Mouse (Mus musculus) limb, embryonic 14.5 days (tissue): Measurements from ENCODE around the gene Odf3l2. TPM values are rescaled to one million over a fixed set of nuclear protein-coding genes. Genes with fewer than 3 reads are reported as not detected.

Experiments used
- ATAC-seq: fragments of 200-750 bp; cut with Nextera tagmentation; 2 replicates; pipeline ENCODE4 v1.8.0; 2017; ENCODE audit warnings: low read depth, moderate number of reproducible peaks, moderate TSS enrichment; ENCODE audit not compliant: low FRiP score
- DNase-seq: peaks from one replicate; pipeline ENCODE4 v3.0.0-alpha.2; 2015; ENCODE audit warnings: low spot score
- H3K27ac ChIP-seq: fragments of 300-500 bp; sonication (generic); replicated peaks from 2 replicates; pipeline ENCODE4 v1.5.1; 2014; ENCODE audit warnings: low read depth, mild to moderate bottlenecking, low read length, moderate library complexity, mixed read lengths
- H3K27me3 ChIP-seq: fragments of 300-500 bp; sonication (generic); 2 replicates; pipeline ENCODE4 v1.6.1; 2014; ENCODE audit warnings: low read length, mixed read lengths; ENCODE audit not compliant: control insufficient read depth, insufficient read depth
- H3K36me3 ChIP-seq: fragments of 300-500 bp; sonication (generic); 2 replicates; pipeline ENCODE4 v1.6.1; 2014; ENCODE audit warnings: mild to moderate bottlenecking, low read length, moderate library complexity, mixed read lengths; ENCODE audit not compliant: control insufficient read depth, insufficient read depth
- H3K4me1 ChIP-seq: fragments of 300-500 bp; sonication (generic); 2 replicates; pipeline ENCODE4 v1.6.1; 2014; ENCODE audit warnings: antibody characterized with exemption, low read length, mixed read lengths; ENCODE audit not compliant: control insufficient read depth, insufficient read depth
- H3K4me2 ChIP-seq: fragments of 300-500 bp; sonication (generic); replicated peaks from 2 replicates; pipeline ENCODE4 v1.6.1; 2014; ENCODE audit warnings: low read depth, mild to moderate bottlenecking, low read length, moderate library complexity; ENCODE audit not compliant: severe bottlenecking
- H3K4me3 ChIP-seq: fragments of 300-500 bp; sonication (generic); replicated peaks from 2 replicates; pipeline ENCODE4 v1.5.1; 2014; ENCODE audit warnings: low read length
- H3K9ac ChIP-seq: fragments of 300-500 bp; sonication (generic); 2 replicates; pipeline ENCODE4 v1.6.1; 2014; ENCODE audit warnings: mild to moderate bottlenecking, low read depth, low read length, moderate library complexity; ENCODE audit not compliant: severe bottlenecking
- H3K9me3 ChIP-seq: fragments of 300-500 bp; sonication (generic); 2 replicates; pipeline ENCODE4 v1.6.1; 2016; ENCODE audit warnings: low read length; ENCODE audit not compliant: control insufficient read depth
- POLR2A ChIP-seq: fragments of 200-500 bp; IDR thresholded peaks from 2 replicates; pipeline ENCODE4 v1.8.0; 2012; ENCODE audit warnings: inconsistent platforms, mild to moderate bottlenecking, moderate library complexity, borderline replicate concordance; ENCODE audit not compliant: insufficient read depth, insufficient read length; ENCODE audit errors: extremely low read depth
- WGBS: fragments of 180-500 bp; shearing (Covaris S2); extraction: QIAGEN DNeasy Blood & Tissue Kit; methylation state at CpG from one replicate; pipeline ENCODE4 v1.1.7; 2014; 5-methylcytosine and 5-hydroxymethylcytosine counted together
- polyA plus RNA-seq, 2 experiments: library from polyadenylated mRNA; depleted of rRNA in 1 of 2; stranded (reverse) in 1 of 2; unstranded in 1 of 2; fragments of >200 nt; fragmentation: Nextera tagmentation in 1 of 2; extraction: Ambion mirVana in 1 of 2; gene quantifications; 2 replicates each; pipeline versions ENCODE4 v1.2.1 to v1.2.3; 2012 to 2014

Gene Odf3l2
- polyA plus RNA-seq, 2 experiments = 0.14 TPM; not detected in 1

DNA sequence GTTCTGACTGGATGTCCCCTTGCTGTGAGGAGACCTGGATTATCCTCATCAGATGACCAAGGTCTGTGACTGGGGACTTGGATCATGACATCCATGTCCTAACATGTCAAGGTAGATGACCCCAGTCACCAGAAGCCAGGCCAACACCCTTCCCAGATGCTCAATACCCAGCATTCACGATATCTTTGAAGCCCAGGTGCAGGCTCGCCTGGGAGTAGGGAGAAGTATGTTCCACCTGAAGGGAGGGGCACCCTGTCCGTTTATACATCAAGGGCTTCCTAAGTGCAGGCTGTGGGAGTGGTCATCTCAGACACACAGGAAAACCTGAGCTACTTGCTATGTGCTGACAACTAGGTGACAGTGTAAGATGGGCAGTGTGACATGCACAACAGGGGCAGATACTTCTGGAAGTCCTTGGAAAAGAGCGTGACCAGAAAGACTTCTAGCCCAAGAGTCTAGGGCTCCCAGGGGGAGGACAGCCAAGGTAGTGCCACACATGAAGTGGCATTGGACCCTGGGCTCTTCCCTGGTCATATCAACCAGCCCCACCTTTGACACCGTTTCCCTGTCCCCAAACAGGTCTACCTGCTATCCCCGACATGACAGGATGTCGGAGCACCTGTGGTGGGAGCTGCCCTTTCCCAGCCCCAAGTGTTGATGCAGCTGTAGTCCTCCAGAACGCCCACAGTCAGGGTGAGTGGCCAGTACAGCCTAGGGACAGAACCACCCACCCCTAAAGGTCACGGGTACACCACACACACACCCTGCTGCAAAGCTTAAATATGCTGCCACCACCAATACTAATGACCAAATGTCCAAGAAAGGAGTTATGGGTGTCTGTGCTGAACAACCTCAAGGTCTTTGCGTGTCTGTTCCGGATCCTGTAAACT, 35.3 kb upstream of the Odf3l2 start:
- WGBS = 34% methylated on average over 11 of the region's 11 CpGs
- ATAC-seq = no peak
- Histone ChIP-seq H3K9ac (peak overlapping the region; percentile 82), H3K36me3 (peaks cover 23% of the 10 kb centered on the region), H3K9me3 (no peaks in the 10 kb centered on the region), H3K27me3 (no peaks in the 10 kb centered on the region), H3K27ac (peak overlapping the region; percentile 71), H3K4me2 (peak overlapping the region; percentile 67), H3K4me3 (peak overlapping the region; percentile 78), H3K4me1 (peaks cover 16% of the 10 kb centered on the region)
- DNase-seq = no peak
- no peak for TF ChIP-seq POLR2A

DNA sequence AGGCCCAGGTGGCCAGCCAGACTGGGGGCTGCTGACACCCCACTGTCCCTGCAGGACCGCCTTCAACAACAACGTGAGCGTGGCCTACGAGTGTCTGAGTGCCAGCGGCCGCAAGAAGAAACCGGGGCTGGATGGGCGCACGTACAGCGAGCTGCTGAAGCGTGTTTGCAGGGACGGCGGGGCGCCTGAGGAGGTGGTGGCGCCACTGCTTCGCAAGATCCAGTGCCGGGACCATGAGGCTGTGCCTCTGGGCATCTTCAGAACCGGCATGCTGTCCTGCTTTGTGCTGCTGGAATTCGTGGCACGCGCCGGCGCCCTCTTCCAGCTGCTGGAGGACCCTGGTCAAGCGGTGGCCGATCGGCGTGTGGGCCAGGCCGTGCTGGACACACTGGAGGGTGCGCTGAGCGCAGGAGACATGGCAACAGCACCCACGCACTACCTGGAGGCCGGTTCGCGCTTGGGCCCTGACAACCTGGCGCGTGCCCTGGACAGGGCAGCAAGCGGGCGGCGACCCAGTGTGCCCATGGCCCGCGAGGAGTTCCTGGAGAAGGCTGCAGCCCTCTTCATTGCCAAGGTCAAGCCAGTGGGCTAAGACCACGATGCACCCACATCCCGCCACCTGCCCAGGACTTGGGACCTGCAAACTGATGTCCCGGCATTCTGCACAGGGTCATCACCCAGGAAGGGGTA, 30.0 kb upstream of the Odf3l2 start:
- Histone ChIP-seq H3K4me1 (peaks cover 1% of the 10 kb centered on the region), H3K4me2 (no peak overlapping the region), H3K36me3 (peaks cover 12% of the 10 kb centered on the region; the same call in 1 of the 2 replicates), H3K27me3 (no peaks in the 10 kb centered on the region), H3K27ac (no peak overlapping the region), H3K9me3 (no peaks in the 10 kb centered on the region), H3K4me3 (no peak overlapping the region), H3K9ac (no peak overlapping the region)
- ATAC-seq (no peak), DNase-seq (no peak)
- no peak for TF ChIP-seq POLR2A
- WGBS = 48% methylated on average over 38 of the region's 44 CpGs

DNA sequence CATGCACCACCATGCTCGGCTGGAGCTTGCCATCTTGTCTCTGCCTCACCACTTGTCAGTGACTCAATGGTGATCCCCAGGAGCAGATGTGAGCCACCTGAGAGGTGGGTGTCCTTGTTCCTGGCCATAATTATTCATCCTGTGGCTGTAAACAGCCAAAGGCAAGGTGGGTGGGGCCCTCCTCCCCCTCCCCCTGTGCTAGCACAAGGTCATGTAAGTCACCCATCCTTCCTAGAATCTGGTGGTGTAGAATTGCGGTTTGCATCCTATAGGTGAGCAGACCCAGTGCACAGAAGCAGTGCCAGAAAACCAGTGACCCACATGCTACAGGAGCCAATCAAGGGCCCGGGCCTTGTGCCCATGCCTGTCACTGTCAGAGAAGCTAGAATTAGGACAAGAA, 27.5 kb upstream of the Odf3l2 start:
- ATAC-seq = no peak
- Histone ChIP-seq H3K27ac (no peak overlapping the region), H3K9me3 (no peaks in the 10 kb centered on the region), H3K4me1 (peaks cover 6% of the 10 kb centered on the region), H3K27me3 (no peaks in the 10 kb centered on the region), H3K4me2 (no peak overlapping the region), H3K36me3 (peaks cover 12% of the 10 kb centered on the region; the same call in 1 of the 2 replicates), H3K4me3 (no peak overlapping the region), H3K9ac (no peak overlapping the region)
- TF ChIP-seq POLR2A = no peak
- WGBS = 94% methylated on average over 3 of the region's 3 CpGs
- no peak for DNase-seq

DNA sequence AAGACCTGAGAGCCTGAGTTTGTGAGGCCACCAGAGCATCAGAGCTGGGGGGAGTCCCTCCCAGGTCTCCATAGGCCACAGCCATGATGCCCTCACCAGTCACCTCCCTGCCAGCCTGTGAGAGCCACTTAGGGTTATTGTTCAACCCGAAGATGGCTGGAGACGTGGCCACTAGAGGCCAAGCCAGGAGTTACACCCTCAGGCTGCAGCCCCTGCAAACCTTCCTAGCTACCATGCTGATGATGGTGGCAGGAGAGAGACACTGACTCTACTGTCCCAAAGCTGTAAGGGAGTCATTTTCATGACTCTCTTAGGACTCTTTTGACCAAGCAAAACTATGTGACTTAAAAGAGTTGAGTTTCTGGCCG, 26.5 kb upstream of the Odf3l2 start:
- no peaks in the 10 kb centered on the region for H3K27me3 ChIP-seq
- DNase-seq = no peak
- H3K9ac ChIP-seq = no peak overlapping the region
- no peaks in the 10 kb centered on the region for H3K9me3 ChIP-seq
- no peak overlapping the region for H3K4me3 ChIP-seq
- ATAC-seq = no peak
- no peak overlapping the region for H3K4me2 ChIP-seq
- no peak overlapping the region for H3K27ac ChIP-seq
- peaks cover 12% of the 10 kb centered on the region; the same call in 1 of the 2 replicates for H3K36me3 ChIP-seq
- H3K4me1 ChIP-seq = peaks cover 6% of the 10 kb centered on the region
- WGBS = 58% methylated on average over 3 of the region's 3 CpGs
- TF ChIP-seq POLR2A = no peak

DNA sequence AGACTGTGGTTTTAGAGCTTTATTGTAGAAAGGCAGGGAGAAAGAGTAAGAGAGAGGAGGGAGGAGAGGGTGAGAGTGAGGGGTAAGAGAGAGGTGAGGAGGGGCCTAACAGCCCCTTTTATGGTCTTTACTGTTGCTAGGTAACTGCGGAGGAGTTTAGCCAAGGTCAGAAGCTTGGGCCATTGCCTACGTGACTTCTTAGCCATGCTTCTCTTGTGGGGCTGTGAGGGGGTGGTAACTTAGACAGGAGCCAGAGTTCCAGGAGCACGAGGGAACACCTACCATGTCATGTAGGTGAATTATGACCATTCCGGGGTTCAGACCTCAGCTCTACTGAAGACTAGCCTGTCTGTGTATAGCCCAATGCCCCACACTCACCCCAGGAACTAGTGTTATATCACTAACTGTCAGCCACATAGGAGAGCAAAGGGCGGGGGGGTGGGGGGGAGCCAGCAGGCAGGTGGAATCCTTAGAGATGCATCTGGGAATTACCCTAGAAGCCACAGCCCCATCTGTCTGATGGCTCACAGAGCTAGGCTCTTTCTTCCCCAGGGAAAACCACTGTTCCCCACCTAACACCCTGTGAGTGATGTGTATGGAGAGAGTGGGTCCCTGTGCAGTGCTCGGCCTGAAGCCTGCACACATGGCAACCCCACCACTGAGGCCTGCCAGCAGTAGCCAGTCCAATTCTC, 26.0 kb upstream of the Odf3l2 start:
- H3K4me3 ChIP-seq = no peak overlapping the region
- no peak overlapping the region for H3K4me2 ChIP-seq
- no peak for ATAC-seq
- 55% methylated on average over 6 of the region's 6 CpGs for WGBS
- peaks cover 12% of the 10 kb centered on the region; the same call in 1 of the 2 replicates for H3K36me3 ChIP-seq
- no peak overlapping the region for H3K27ac ChIP-seq
- no peak for TF ChIP-seq POLR2A
- H3K9ac ChIP-seq = no peak overlapping the region
- no peak for DNase-seq
- H3K4me1 ChIP-seq = peaks cover 6% of the 10 kb centered on the region
- H3K9me3 ChIP-seq = no peaks in the 10 kb centered on the region
- no peaks in the 10 kb centered on the region for H3K27me3 ChIP-seq
